Mouse (Mus musculus): ENCODE measurements around the gene Rae1.

DNA sequence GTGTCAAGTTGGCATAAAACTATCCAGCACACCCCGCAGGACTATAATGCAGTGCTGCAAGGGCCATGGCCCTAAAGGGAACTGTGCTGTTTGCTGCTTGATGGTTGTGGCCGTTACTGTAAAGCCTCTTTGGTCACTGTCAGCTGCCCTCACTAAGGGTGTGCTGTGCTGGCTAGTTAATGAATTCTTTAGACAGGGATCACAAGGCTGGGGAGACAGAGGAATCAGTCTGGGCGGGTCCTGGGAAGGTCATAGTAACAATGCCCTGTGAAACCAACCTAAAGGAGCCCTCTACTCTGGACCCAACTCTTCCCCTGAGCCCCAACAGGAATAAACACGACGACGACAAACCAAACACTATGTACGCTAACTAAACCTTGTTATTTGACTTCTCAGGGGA is 1.4 kb upstream of the Rae1 start:
- TF ChIP-seq FLI1 (IDR thresholded peaks at IDR 0.05; ENCODE audit: low read length): no peak
- no peak for TF ChIP-seq GATA1 (IDR thresholded peaks at IDR 0.05; ENCODE audit: borderline replicate concordance, low read length)

All from megakaryocyte, embryonic 14.5 days (primary cell).